Mouse (Mus musculus): ENCODE data around the gene Cd27. TPM values are rescaled to one million over a fixed set of nuclear protein-coding genes. Genes with fewer than 3 reads are reported as not detected.

Gene Cd27
- 1 to 10 TPM in 1 of 2 experiments, not detected in 1; 1.7 TPM for total RNA-seq (2023)

DNA sequence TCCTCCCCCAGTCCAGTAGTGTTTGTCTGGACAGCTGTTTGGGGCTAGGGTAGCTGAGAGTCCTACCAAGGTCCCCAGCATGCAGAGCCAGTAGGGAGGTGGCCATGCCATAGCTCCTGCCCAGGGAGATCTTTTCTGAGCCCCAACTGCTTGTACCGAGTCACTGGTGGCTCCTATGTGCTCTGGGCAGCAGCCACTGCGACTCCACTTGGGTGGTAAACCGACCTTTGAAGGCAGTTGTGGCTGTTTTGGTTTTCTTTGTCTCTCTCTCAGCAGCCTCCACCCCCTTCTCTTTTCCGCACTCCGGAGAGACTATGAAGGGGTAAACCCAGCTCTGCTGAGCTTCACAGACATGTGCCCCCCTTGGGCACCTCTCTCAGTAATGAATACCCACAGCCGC, at the start of gene Cd27:
TSS of gene Cd27 (minus strand) at position 229 of the 400 bp plus-strand sequence.

DNA sequence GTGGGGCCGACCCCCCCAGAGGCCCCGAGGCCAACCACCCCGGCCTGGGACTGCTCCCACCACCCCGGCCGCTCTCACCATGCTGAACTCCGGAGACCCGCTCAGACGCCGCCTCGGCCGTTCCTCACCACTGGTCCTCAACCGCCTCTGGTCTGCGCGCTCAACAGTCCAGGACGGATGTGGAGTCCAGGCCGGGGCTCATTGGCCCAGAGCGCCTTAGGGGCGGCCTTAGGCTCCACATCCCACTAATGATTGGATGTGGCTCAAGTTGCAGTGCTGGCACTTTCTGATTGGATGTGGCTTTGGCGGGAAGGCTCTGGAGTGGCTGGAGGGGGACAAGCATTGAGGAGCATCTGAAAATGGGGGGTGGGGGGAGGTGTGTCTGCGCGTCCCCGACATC, 49.1 kb upstream of the Cd27 start, which contains the start of gene Tuba3a:
TSS of gene Tuba3a (minus strand) at position 153 of the 400 bp plus-strand sequence.

DNA sequence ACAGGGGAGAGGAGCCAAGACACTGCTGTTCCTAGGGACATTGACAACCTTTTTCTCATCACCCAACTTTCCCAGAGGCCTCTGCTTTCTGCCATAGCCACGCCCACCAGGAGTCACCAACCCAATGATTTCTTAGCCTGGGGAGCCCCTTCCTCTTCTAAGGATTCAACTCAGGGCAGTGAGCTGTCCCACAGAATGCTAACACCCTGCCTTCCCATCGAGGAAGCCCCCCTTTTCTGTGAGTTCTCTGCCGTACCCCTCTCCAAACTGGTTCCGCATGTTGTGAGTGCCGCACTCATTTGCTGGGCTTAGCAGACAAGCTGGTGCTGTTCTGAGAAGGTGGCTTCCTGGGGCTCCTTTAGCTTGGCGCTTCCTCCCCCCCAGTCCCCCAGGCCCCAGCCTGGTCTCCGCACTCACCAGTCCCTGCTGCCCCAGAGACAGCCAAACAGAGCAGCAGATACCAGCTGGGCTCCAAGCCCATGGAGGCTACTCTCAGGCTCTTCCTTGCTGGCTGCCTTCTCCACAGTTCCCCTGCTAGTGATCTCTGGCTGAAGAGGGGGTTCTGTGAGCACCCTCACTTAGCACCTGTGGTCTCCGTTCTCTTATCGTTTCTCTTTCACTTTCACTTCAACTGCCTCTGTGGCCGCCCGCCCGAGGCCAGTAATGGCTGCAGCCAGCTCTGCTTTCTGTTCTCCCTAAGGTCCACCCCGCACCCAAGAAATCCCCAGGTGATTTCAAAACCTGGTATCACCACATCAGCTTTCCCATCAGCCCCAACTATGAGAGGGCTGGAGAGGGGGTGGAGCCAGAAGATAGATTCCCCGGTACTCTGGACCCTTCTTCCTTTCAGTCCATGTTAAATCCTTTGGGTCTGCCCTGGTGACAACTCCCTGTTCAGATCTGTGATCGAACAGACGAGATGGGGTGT, 5.4 kb downstream of the Cd27 start, which contains the start of gene Tapbpl:
TSS of gene Tapbpl (minus strand) at position 744 of the 928 bp plus-strand sequence.

DNA sequence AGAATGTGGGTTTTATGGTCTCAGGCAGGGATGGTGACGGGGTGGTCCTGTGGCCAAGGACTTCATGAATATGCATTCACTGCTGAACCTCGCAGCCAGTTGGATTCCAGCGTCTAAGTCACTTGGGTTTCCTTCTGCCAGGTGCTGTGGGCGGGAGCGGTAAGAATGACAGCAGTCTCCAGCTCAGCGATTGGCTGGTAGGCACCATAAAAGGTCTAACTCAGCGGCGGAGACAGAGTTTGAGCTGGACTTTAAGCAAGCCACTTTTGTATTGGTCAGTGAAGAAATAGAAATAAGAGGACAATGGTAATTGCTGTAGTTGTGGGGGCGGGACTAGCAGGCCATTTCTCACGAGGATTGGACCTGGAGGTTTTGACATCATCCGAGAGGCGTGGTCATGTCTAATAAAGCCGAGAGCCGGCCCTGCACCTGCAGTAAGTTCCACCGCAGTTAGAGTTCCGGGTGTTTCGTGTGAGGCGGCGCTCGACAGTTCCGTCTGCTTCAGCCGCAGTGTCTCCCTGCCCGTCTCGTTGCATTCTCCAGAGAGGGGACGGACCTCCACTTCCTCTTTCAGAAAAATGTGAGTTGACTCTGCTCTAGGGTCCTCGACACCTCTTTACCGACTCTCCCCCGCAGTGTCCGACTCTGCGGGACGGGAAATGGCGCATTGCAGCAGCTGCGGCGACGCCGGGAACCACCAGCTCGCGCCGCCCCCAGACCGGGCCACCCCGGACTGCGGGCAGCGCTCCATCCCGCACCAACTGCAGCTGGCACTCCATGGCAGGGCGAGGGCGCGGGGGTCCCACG, 21.5 kb downstream of the Cd27 start, which contains the start of gene Vamp1:
TSS of gene Vamp1 (plus strand) at position 404 of the 807 bp plus-strand sequence.

DNA sequence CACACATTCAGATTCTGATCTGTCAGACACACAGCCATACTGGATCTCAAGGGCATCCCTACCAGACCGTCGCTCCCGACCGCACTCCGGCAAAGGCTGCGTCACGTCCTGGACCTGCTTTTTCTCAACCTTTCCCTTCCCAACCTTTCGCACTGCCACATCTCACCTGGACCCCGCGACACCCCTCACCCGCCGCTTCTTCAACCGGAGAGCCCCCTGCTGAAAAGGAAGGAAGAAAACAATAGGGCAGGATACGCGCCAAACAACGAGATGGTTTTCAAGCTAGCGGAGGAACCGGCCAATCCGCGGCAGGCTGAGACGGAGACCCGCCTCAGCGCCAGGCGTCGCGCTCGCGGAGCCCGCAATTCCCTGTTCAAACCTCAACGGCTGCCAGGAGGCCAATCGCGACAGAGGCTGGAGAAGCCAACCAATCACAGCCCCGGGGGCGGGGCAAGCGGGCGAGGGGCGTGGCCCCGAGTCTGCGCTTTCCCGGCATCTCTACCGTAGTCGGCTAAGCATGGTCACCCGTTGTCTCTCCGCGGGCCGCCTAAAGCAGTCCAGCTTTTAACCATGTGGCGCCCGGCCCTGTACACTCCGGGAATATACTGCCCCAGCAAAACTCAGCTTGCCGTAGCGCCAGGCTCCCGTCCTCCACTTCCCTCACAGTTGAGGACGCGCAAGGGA, 45.3 kb downstream of the Cd27 start, which contains the start of the genes Ncapd2 and Mrpl51:
TSS of gene Ncapd2 (minus strand) at position 370 of the 684 bp plus-strand sequence.
TSS of gene Mrpl51 (plus strand) at position 470 of the 684 bp plus-strand sequence.

Other genes starting within 250 kb of the Cd27 start
- gene Pianp, start 240.3 kb downstream of the Cd27 start, total RNA-seq (2023) = not detected
- 10 to 100 TPM; 68.3 to 71.3 TPM for gene Zfp384, start 227.9 kb downstream of the Cd27 start, total RNA-seq (2023)
- 10 to 100 TPM; 63.2 to 66.2 TPM for gene Ing4, start 197.2 kb downstream of the Cd27 start, total RNA-seq (2023)
- 10 to 100 TPM; 14.2 to 19.9 TPM for gene Acrbp, start 187.3 kb downstream of the Cd27 start, total RNA-seq (2023)
- gene Lpar5, start 169.1 kb downstream of the Cd27 start, total RNA-seq (2023) = 10 to 100 TPM; 11.4 to 13.2 TPM
- 100 to 1,000 TPM; 177 to 182 TPM for gene Chd4, start 141.0 kb downstream of the Cd27 start, total RNA-seq (2023)
- 10 to 100 TPM; 17.7 to 18.4 TPM for gene Nop2, start 105.1 kb downstream of the Cd27 start, total RNA-seq (2023)
- 10 to 100 TPM; 34.7 to 35.5 TPM for gene Iffo1, start 91.8 kb downstream of the Cd27 start, total RNA-seq (2023)
- gene Gapdh, start 70.5 kb downstream of the Cd27 start, total RNA-seq (2023) = 1,000 to 10,000 TPM; 1,411 to 1,465 TPM
- gene Ncapd2, start 45.3 kb downstream of the Cd27 start, total RNA-seq (2023) = 100 to 1,000 TPM; 220 to 231 TPM
- 10 to 100 TPM; 54.5 to 57.4 TPM for gene Mrpl51, start 45.2 kb downstream of the Cd27 start, total RNA-seq (2023)
- gene Vamp1, start 21.5 kb downstream of the Cd27 start, total RNA-seq (2023) = 10 to 100 TPM; 20.0 to 23.2 TPM
- 10 to 100 TPM; 11.2 to 13.5 TPM for gene Tapbpl, start 5.2 kb downstream of the Cd27 start, total RNA-seq (2023)
- not detected for gene Tuba3a, start 49.0 kb upstream of the Cd27 start, total RNA-seq (2023)
- 10 to 100 TPM; 46.0 to 64.6 TPM for gene Ltbr, start 76.9 kb upstream of the Cd27 start, total RNA-seq (2023)
- gene Scnn1a, start 83.6 kb upstream of the Cd27 start, total RNA-seq (2023) = 10 to 100 TPM; 10.3 to 10.4 TPM
- gene Tnfrsf1a, start 112.4 kb upstream of the Cd27 start, total RNA-seq (2023) = 100 to 1,000 TPM; 235 to 287 TPM
- gene Plekhg6, start 143.8 kb upstream of the Cd27 start, total RNA-seq (2023) = not detected

Data from neutrophil, adult 83 days (primary cell).